Mouse (Mus musculus) bone marrow, adult 2 months (tissue): Measurements from ENCODE around the gene Fam120a.

Experiments
- CTCF ChIP-seq: fragments of 200-500 bp; IDR thresholded peaks from 2 replicates; pipeline ENCODE4 v1.5.1; 2011; ENCODE audit warnings: low read length, control low read depth; ENCODE audit not compliant: control insufficient read depth, insufficient read depth
- POLR2A ChIP-seq: fragments of 200-500 bp; IDR thresholded peaks from 2 replicates; pipeline ENCODE4 v1.6.1; 2011; ENCODE audit warnings: low read depth, mild to moderate bottlenecking, control low read depth, low read length, borderline replicate concordance; ENCODE audit not compliant: control insufficient read depth

- TF ChIP-seq POLR2A, result no peak
- no peak for TF ChIP-seq CTCF
These were observed 124.3 kb downstream of the Fam120a start for GRCm38 (mm10) chr13:48843530-48843929.
